Mouse (Mus musculus) heart, postnatal 0 days (tissue): ENCODE results near the gene Srsf4. TPM values are rescaled to one million over a fixed set of nuclear protein-coding genes. Genes with fewer than 3 reads are reported as not detected.

Experiments
- ATAC-seq: fragments of 200-750 bp; cut with Nextera tagmentation; 2 replicates; pipeline ENCODE4 v1.8.0; 2017; ENCODE audit warnings: low read depth, moderate number of reproducible peaks, moderate library complexity; ENCODE audit not compliant: insufficient read depth
- DNase-seq: peaks from one replicate; pipeline ENCODE4 v3.0.0-alpha.2; 2016; ENCODE audit warnings: low spot score
- H3K27ac ChIP-seq: fragments of 300-500 bp; sonication (generic); 2 replicates; pipeline ENCODE4 v1.5.1; 2014; ENCODE audit warnings: low read depth, mild to moderate bottlenecking
- H3K27me3 ChIP-seq: fragments of 300-500 bp; sonication (generic); 2 replicates; pipeline ENCODE4 v1.6.1; 2014; ENCODE audit warnings: low read length, mixed read lengths; ENCODE audit not compliant: control insufficient read depth, insufficient read depth
- H3K36me3 ChIP-seq: fragments of 300-500 bp; sonication (generic); replicated peaks from 2 replicates; pipeline ENCODE4 v1.6.1; 2014; ENCODE audit warnings: low read length, mixed read lengths; ENCODE audit not compliant: control insufficient read depth, insufficient read depth
- H3K4me1 ChIP-seq: fragments of 300-500 bp; sonication (generic); 2 replicates; pipeline ENCODE4 v1.6.1; 2014; ENCODE audit warnings: antibody characterized with exemption; ENCODE audit not compliant: control insufficient read depth, insufficient read depth
- H3K4me2 ChIP-seq: fragments of 300-500 bp; sonication (generic); 2 replicates; pipeline ENCODE4 v1.6.1; 2014; ENCODE audit warnings: low read depth, mild to moderate bottlenecking, low read length, moderate library complexity
- H3K4me3 ChIP-seq: fragments of 300-500 bp; sonication (generic); 2 replicates; pipeline ENCODE4 v1.5.1; 2014; ENCODE audit warnings: low read depth, low read length
- H3K9ac ChIP-seq: fragments of 300-500 bp; sonication (generic); replicated peaks from 2 replicates; pipeline ENCODE4 v1.6.1; 2014; ENCODE audit warnings: low read depth, low read length, mixed read lengths
- H3K9me3 ChIP-seq: fragments of 300-500 bp; sonication (generic); replicated peaks from 2 replicates; pipeline ENCODE4 v1.6.1; 2016; ENCODE audit warnings: low read length; ENCODE audit not compliant: control insufficient read depth
- CTCF ChIP-seq: IDR thresholded peaks from 2 replicates; pipeline ENCODE4 v1.5.1; 2016; ENCODE audit warnings: antibody characterized with exemption, control low read depth, low read depth
- EP300 ChIP-seq: IDR thresholded peaks from 2 replicates; pipeline ENCODE4 v1.6.1; 2016; ENCODE audit warnings: antibody characterized with exemption, low read depth
- WGBS: fragments of 180-500 bp; shearing (Covaris S2); extraction: QIAGEN DNeasy Blood & Tissue Kit; methylation state at CpG from one replicate; pipeline ENCODE4 v1.1.7; 2014; 5-methylcytosine and 5-hydroxymethylcytosine counted together
- polyA plus RNA-seq: library from polyadenylated mRNA; unstranded; fragments of >200 nt; fragmentation: Nextera tagmentation; extraction: Ambion mirVana; gene quantifications from 2 replicates; pipeline ENCODE4 v1.2.1, GENCODE M21; 2015
- total RNA-seq: library from RNA; depleted of rRNA; stranded (reverse); fragments of >200 nt; gene quantifications from 2 replicates; pipeline ENCODE4 v1.2.3, GENCODE M21; 2014; ENCODE audit warnings: low replicate concordance

The Srsf4 gene
- total and polyA plus RNA-seq, 2 experiments from 2014 or later, result 14.3 to 42.0 TPM

GRCm38 (mm10) chr4:131837872-131838524 lies 35.4 kb upstream of the Srsf4 start, which contains the start of gene Ptpru:
Ptpru (minus strand) TSS chr4:131838288.
- H3K9me3 ChIP-seq, result no peaks in the 10 kb centered on the region
- H3K4me1 ChIP-seq, result peaks cover 15% of the 10 kb centered on the region; the same call in 1 of the 2 replicates
- peak within 1 kb of the TSS; percentile 70 for H3K4me3 ChIP-seq
- H3K27ac ChIP-seq, result no peak within 1 kb of the TSS
- peaks cover 51% of the 10 kb centered on the region for H3K27me3 ChIP-seq
- 1% methylated on average over 64 of the region's 72 CpGs for WGBS
- no peaks in the 10 kb centered on the region for H3K36me3 ChIP-seq
- peak within 1 kb of the TSS; percentile 65 for H3K9ac ChIP-seq
- peak within 1 kb of the TSS; percentile 98 for H3K4me2 ChIP-seq
- DNase-seq (peak; percentile 50), ATAC-seq (peak; percentile 89)
- TF ChIP-seq EP300, result no peak
- TF ChIP-seq CTCF, result peak; percentile 84

GRCm38 (mm10) chr4:131843290-131843743 lies 30.1 kb upstream of the Srsf4 start, which contains the start of gene Mecr:
Mecr (plus strand) TSS chr4:131843470.
- WGBS, result under 1% methylated on average over 37 of the region's 37 CpGs
- peak; percentile 88 for ATAC-seq
- H3K4me3 ChIP-seq, result peak within 1 kb of the TSS; percentile 69
- no peak for TF ChIP-seq EP300
- H3K36me3 ChIP-seq, result peaks cover 5% of the 10 kb centered on the region; the same call in 1 of the 2 replicates
- no peak within 1 kb of the TSS for H3K27ac ChIP-seq
- peak; percentile 84 for DNase-seq
- peak within 1 kb of the TSS; percentile 58 for H3K9ac ChIP-seq
- peaks cover 5% of the 10 kb centered on the region; the same call in 1 of the 2 replicates for H3K4me1 ChIP-seq
- H3K4me2 ChIP-seq, result peak within 1 kb of the TSS; percentile 65
- H3K27me3 ChIP-seq, result 0 out of 2 replicates have a peak, but pooled peaks cover 16% of the 10 kb centered on the region
- no peaks in the 10 kb centered on the region for H3K9me3 ChIP-seq

- H3K27ac ChIP-seq, result no peak overlapping the region
- 84% methylated on average over 8 of the region's 8 CpGs for WGBS
These were observed 27.2 kb upstream of the Srsf4 start for GRCm38 (mm10) chr4:131845991-131846778.

DNA sequence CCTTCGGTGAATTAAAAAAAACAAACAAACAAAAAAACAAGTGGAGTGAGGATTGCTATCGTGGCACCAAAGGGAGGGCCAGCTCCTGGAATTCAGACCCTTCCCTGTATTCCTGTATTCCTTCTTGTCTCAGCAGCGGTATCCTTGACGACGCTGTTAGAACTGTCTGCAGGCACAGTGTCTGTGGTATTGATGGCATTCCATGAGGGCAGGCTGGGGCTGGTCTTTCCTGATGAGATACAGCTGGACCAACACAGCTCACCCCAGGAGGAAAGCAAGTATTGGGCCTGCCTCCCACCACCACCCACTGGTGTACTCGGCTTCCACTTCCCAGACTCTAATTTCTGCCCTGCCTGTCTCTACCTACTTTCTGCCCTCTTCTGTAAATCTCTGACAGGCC lies 25.3 kb upstream of the Srsf4 start:
- H3K9me3 ChIP-seq, result no peaks in the 10 kb centered on the region
- no peak for DNase-seq
- ATAC-seq, result no peak
- H3K4me1 ChIP-seq, result peaks cover 5% of the 10 kb centered on the region; the same call in 1 of the 2 replicates
- H3K27me3 ChIP-seq, result no peaks in the 10 kb centered on the region
- H3K36me3 ChIP-seq, result peaks cover 13% of the 10 kb centered on the region; the same call in 1 of the 2 replicates
- H3K4me3 ChIP-seq, result no peak overlapping the region
- H3K4me2 ChIP-seq, result no peak overlapping the region
- H3K27ac ChIP-seq, result no peak overlapping the region
- no peak overlapping the region for H3K9ac ChIP-seq
- TF ChIP-seq EP300, result no peak
- TF ChIP-seq CTCF, result no peak
- WGBS, result 63% methylated on average over 6 of the region's 6 CpGs

More at GRCm38 (mm10) chr4:131845991-131846778, 27.2 kb upstream of the Srsf4 start:
- TF ChIP-seq EP300, result no peak
- no peak for TF ChIP-seq CTCF
- 0 out of 2 replicates have a peak, but pooled peaks cover 8% of the 10 kb centered on the region for H3K27me3 ChIP-seq
- DNase-seq (no peak), ATAC-seq (no peak)
- H3K4me2 ChIP-seq, result no peak overlapping the region
- H3K9me3 ChIP-seq, result no peaks in the 10 kb centered on the region
- H3K4me1 ChIP-seq, result peaks cover 5% of the 10 kb centered on the region; the same call in 1 of the 2 replicates
- no peak overlapping the region; the same call in 1 of the 2 replicates for H3K9ac ChIP-seq
- H3K4me3 ChIP-seq, result no peak overlapping the region
- H3K36me3 ChIP-seq, result peaks cover 13% of the 10 kb centered on the region; the same call in 1 of the 2 replicates

GRCm38 (mm10) chr4:131849986-131850638 lies 23.3 kb upstream of the Srsf4 start:
- ATAC-seq (peak; percentile 81), DNase-seq (peak; percentile 74)
- H3K4me1 ChIP-seq, result no peaks in the 10 kb centered on the region; the same call in 1 of the 2 replicates
- H3K36me3 ChIP-seq, result peaks cover 13% of the 10 kb centered on the region; the same call in 1 of the 2 replicates
- peak overlapping the region; percentile 69 for H3K27ac ChIP-seq
- no peak overlapping the region for H3K9ac ChIP-seq
- H3K27me3 ChIP-seq, result no peaks in the 10 kb centered on the region
- no peaks in the 10 kb centered on the region for H3K9me3 ChIP-seq
- H3K4me3 ChIP-seq, result no peak overlapping the region
- peak overlapping the region; percentile 1; the same call in 1 of the 2 replicates for H3K4me2 ChIP-seq
- TF ChIP-seq CTCF (no peak), EP300 (no peak)
- 18% methylated on average over 5 of the region's 5 CpGs for WGBS
